Mouse (Mus musculus) brain, embryonic 14.5 days (tissue): ENCODE measurements around the gene Scamp1.

ENCODE experiments used
- CTCF ChIP-seq: fragments of 200-500 bp; IDR thresholded peaks from 2 replicates; pipeline ENCODE4 v1.5.1; 2012; ENCODE audit warnings: inconsistent platforms, mild to moderate bottlenecking, moderate library complexity, borderline replicate concordance; ENCODE audit not compliant: insufficient read depth, insufficient read length; ENCODE audit errors: extremely low read depth
- POLR2A ChIP-seq: fragments of 200-500 bp; IDR thresholded peaks from 2 replicates; pipeline ENCODE4 v1.6.1; 2012; ENCODE audit warnings: mild to moderate bottlenecking, inconsistent platforms, borderline replicate concordance; ENCODE audit not compliant: poor library complexity, insufficient read depth, insufficient read length, severe bottlenecking; ENCODE audit errors: extremely low read depth

GRCm38 (mm10) chr13:94322475-94322874 lies 36.8 kb upstream of the Scamp1 start:
- TF ChIP-seq CTCF = no peak
- TF ChIP-seq POLR2A = no peak
